Mouse (Mus musculus) C2C12 (cell line): ENCODE results near the gene Mnd1. TPM values are rescaled to one million over a fixed set of nuclear protein-coding genes. Genes with fewer than 3 reads are reported as not detected.

ENCODE experiments used
- H3K27me3 ChIP-seq: one replicate; pipeline ENCODE4 v1.6.1; 2011; ENCODE audit not compliant: control insufficient read depth, insufficient read depth, insufficient read length
- H3K36me3 ChIP-seq: one replicate; pipeline ENCODE4 v1.6.1; 2011; ENCODE audit not compliant: control insufficient read depth, insufficient read depth
- H3K4me3 ChIP-seq: one replicate; pipeline ENCODE4 v1.5.1; 2011; ENCODE audit warnings: mild to moderate bottlenecking, control low read depth; ENCODE audit not compliant: poor library complexity, insufficient read depth, severe bottlenecking
- H3K79me2 ChIP-seq: one replicate; pipeline ENCODE4 v1.6.1; 2011; ENCODE audit not compliant: control insufficient read depth, insufficient read depth
- H3K79me3 ChIP-seq: one replicate; pipeline ENCODE4 v1.6.1; 2011; ENCODE audit warnings: low read depth, control low read depth
- H3ac ChIP-seq: one replicate; pipeline ENCODE3; 2011; ENCODE audit warnings: low read depth; ENCODE audit not compliant: control insufficient read depth, insufficient read length
- CEBPB ChIP-seq: IDR thresholded peaks from one replicate; pipeline ENCODE4 v1.6.1; 2011; ENCODE audit warnings: low read depth, mild to moderate bottlenecking, control low read depth, moderate library complexity
- CTCF ChIP-seq: IDR thresholded peaks from one replicate; pipeline ENCODE4 v1.5.1; 2011; ENCODE audit not compliant: control insufficient read depth, insufficient read depth, insufficient read length
- FOSL1 ChIP-seq: IDR thresholded peaks from one replicate; pipeline ENCODE4 v1.8.0; 2011; ENCODE audit warnings: mild to moderate bottlenecking, low read length; ENCODE audit not compliant: poor library complexity, insufficient read depth, severe bottlenecking
- MAX ChIP-seq: IDR thresholded peaks from one replicate; pipeline ENCODE4 v1.6.1; 2011; ENCODE audit warnings: mild to moderate bottlenecking, control low read depth
- MYOD1 ChIP-seq: IDR thresholded peaks from one replicate; pipeline ENCODE4 v1.6.1; 2011; ENCODE audit warnings: low read depth; ENCODE audit not compliant: control insufficient read depth, insufficient read length
- MYOG ChIP-seq: IDR thresholded peaks from one replicate; pipeline ENCODE4 v1.6.1; 2011; ENCODE audit not compliant: control insufficient read depth, insufficient read length; ENCODE audit errors: extremely low read depth
- USF1 ChIP-seq: IDR thresholded peaks from one replicate; pipeline ENCODE4 v1.6.1; 2011; ENCODE audit warnings: low read depth, mild to moderate bottlenecking, control low read depth, moderate library complexity
- polyA plus RNA-seq: library from polyadenylated mRNA; unstranded; fragments of >200 nt; fragmentation: generic; extraction: Trizol; gene quantifications from one replicate; pipeline ENCODE4 v1.2.1, GENCODE M21; 2012; ENCODE audit warnings: missing spikeins

Gene Mnd1
- polyA plus RNA-seq, 1 experiment: 11.1 TPM

DNA sequence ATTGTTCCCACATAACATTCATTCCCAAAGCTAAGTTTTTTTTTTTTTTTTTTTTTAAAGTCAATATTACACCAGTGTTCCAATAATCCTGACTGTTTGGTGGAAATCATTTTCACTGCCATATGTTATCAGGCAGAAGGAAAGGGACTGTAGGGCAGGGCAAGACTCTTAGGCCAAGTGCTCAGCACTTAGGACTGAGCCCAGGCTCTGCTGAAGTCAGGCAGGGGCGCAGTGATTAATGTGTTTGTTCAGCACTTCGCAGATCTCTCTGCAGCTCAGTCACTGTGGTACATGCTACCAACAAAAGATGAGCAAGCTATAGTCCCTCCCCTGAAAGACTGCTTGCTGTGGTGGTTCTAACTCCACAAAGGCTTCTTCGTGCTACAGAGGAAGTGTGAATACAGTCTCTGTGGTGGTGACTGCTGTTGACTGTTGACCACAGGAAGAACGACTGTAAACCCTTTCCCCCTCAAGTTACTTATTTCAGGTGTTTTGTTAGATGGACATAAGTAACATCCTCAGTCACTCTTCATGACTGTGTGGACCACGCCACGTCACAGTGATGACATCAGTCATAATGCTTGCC, 29.8 kb downstream of the Mnd1 start:
- no peak overlapping the region for H3ac ChIP-seq
- H3K36me3 ChIP-seq: no peaks in the 10 kb centered on the region
- H3K27me3 ChIP-seq: no peaks in the 10 kb centered on the region
- H3K4me3 ChIP-seq: no peak overlapping the region
- H3K79me2 ChIP-seq: no peaks in the 10 kb centered on the region
- no peak for TF ChIP-seq FOSL1
- no peak for TF ChIP-seq USF1
- TF ChIP-seq MAX: no peak
- TF ChIP-seq CTCF: no peak
- no peak for TF ChIP-seq MYOD1
- no peak for TF ChIP-seq MYOG
- no peak for TF ChIP-seq CEBPB
- H3K79me3 ChIP-seq: no peaks in the 10 kb centered on the region

DNA sequence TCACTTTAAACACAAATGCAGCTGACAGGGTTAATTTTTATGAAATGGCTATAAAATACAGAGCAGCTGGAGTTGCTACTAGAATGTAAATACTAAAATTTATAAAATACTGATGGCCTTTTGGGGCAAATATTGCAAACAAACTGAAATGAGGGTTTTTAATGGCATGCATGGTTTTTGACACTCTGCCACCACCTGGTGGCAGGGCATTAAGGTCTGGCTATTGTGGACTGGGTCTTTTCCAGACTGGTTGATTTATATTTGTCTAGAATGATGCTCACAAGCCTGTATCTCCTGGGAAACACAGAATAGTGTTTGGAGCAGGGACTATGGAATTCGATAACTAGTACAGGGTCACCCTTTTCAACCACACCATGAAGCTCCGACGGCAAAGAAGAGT, 32.1 kb downstream of the Mnd1 start:
- Histone ChIP-seq H3K4me3 (no peak overlapping the region), H3ac (no peak overlapping the region), H3K79me3 (no peaks in the 10 kb centered on the region), H3K27me3 (no peaks in the 10 kb centered on the region), H3K79me2 (no peaks in the 10 kb centered on the region), H3K36me3 (no peaks in the 10 kb centered on the region)
- no peak for TF ChIP-seq CTCF
- no peak for TF ChIP-seq MYOD1
- TF ChIP-seq CEBPB: no peak
- TF ChIP-seq MYOG: no peak
- TF ChIP-seq USF1: no peak
- no peak for TF ChIP-seq FOSL1
- no peak for TF ChIP-seq MAX

DNA sequence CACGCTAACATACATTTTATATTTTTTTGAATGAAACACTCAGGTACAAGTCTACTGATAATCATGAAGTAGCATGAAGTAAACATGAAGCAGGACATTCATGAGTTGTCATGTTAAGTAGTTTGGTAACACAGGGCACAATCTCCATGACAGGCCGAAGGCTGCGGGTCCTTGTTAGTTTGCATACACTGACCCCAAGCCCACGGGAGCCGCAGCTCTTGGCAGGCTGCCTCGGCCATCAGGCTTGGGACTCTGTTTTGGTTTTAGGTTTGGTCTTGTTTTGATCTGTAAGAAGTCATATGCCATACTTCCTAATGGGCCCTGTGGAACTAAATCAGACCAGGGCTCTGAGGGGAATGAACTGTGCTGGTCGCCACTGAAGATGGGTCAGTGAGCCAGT, 36.9 kb downstream of the Mnd1 start:
- H3K27me3 ChIP-seq: no peaks in the 10 kb centered on the region
- TF ChIP-seq FOSL1: no peak
- TF ChIP-seq MAX: no peak
- no peak for TF ChIP-seq CEBPB
- no peak for TF ChIP-seq USF1
- no peak for TF ChIP-seq MYOG
- TF ChIP-seq CTCF: no peak
- TF ChIP-seq MYOD1: no peak
- no peak overlapping the region for H3K4me3 ChIP-seq
- H3ac ChIP-seq: no peak overlapping the region
- H3K79me2 ChIP-seq: no peaks in the 10 kb centered on the region
- no peaks in the 10 kb centered on the region for H3K36me3 ChIP-seq
- H3K79me3 ChIP-seq: no peaks in the 10 kb centered on the region

DNA sequence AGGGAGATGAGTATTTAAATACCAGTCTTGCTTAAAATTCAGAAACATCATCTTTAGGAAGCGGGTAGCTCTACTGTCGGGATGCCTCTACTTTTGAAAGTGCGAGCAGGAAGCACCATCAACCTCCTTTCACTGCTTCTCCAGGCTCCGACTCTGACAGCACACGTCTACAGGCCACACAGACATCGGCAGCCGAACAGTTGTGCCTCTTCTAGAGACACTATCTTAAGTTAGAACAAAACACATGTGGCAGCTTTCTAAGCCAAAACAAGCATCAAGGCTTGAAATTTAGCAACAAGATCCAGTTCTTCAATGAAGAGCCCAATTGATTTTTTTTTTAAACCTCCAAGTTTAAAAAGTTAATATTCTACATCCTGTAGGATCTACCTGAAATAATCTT, 37.4 kb downstream of the Mnd1 start:
- no peaks in the 10 kb centered on the region for H3K36me3 ChIP-seq
- no peaks in the 10 kb centered on the region for H3K79me2 ChIP-seq
- no peak overlapping the region for H3K4me3 ChIP-seq
- no peak for TF ChIP-seq MYOD1
- no peak for TF ChIP-seq USF1
- no peak for TF ChIP-seq MYOG
- TF ChIP-seq CEBPB: no peak
- TF ChIP-seq CTCF: no peak
- TF ChIP-seq FOSL1: no peak
- no peak for TF ChIP-seq MAX
- no peak overlapping the region for H3ac ChIP-seq
- H3K79me3 ChIP-seq: no peaks in the 10 kb centered on the region
- no peaks in the 10 kb centered on the region for H3K27me3 ChIP-seq

DNA sequence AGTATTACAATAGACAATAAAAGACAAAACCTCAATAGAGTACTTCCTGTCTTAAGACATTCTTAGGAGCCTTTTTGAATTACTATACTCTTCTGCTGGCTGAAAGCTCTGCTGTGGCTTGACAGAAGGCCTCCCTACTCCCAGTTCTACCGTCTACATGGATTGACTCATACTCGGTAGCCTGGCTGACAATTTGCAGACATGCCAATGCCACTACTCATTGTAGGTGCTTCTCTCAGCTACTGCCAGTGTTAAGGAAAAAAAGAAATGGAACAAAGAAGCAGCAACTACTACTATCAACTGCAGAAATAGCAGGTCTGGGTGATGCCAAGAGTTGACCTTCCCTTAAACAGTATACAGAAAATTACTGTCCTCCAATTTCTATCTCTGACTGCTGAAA, 47.0 kb downstream of the Mnd1 start:
- no peaks in the 10 kb centered on the region for H3K79me2 ChIP-seq
- H3ac ChIP-seq: no peak overlapping the region
- no peak overlapping the region for H3K4me3 ChIP-seq
- H3K27me3 ChIP-seq: no peaks in the 10 kb centered on the region
- H3K36me3 ChIP-seq: no peaks in the 10 kb centered on the region
- TF ChIP-seq MYOD1 (no peak), CTCF (no peak), MYOG (no peak), FOSL1 (no peak), MAX (no peak), USF1 (no peak)
- no peaks in the 10 kb centered on the region for H3K79me3 ChIP-seq
